Mouse (Mus musculus) spleen, adult 2 months (tissue): ENCODE measurements around the gene Trpc3.

Source experiments
- CTCF ChIP-seq: fragments of 200-500 bp; IDR thresholded peaks from 2 replicates; pipeline ENCODE4 v1.5.1; 2011; ENCODE audit warnings: mild to moderate bottlenecking, inconsistent platforms; ENCODE audit not compliant: insufficient read depth, insufficient read length, insufficient replicate concordance; ENCODE audit errors: extremely low read depth
- POLR2A ChIP-seq: fragments of 200-500 bp; IDR thresholded peaks from 2 replicates; pipeline ENCODE4 v1.6.1; 2011; ENCODE audit warnings: low read depth, low read length, inconsistent platforms

GRCm38 (mm10) chr3:36571827-36572378, 118.1 kb downstream of the Trpc3 start, which contains the start of gene Ccna2:
- no peak for TF ChIP-seq POLR2A
- TF ChIP-seq CTCF = peak; percentile 57; the same call in 1 of the 2 replicates
